Mouse (Mus musculus) right cerebral cortex, postnatal 36 days (tissue): ENCODE measurements at regions not wholly inside any gene's neighbourhood (a gene's known extent, or its start where the extent isn't known, plus 50 kb on each side); places are given as distances from the start of the nearest gene placed in this dataset.
"Not testable (repeated sequence)": the region's sequence is repeated elsewhere in the genome, so short reads cannot be mapped to it uniquely, and the experiment has no call there.

Source experiments
- DNase-seq, 2 experiments: peaks; one replicate each; pipeline ENCODE4 v3.0.0; 2022; ENCODE audit warnings: low spot score in 2 of 2, mixed read lengths in 1 of 2

GRCm38 (mm10) chr4:23567827-23568226 lies 928.4 kb upstream of the Mms22l start:
- DNase-seq, result no peak

- no peak for DNase-seq
Measured at GRCm38 (mm10) chr4:23573013-23573412, 923.2 kb upstream of the Mms22l start.

GRCm38 (mm10) chr4:23587412-23587811 lies 908.8 kb upstream of the Mms22l start:
- no peak for DNase-seq

GRCm38 (mm10) chr4:23590883-23591282 lies 905.4 kb upstream of the Mms22l start:
- DNase-seq, result no peak

GRCm38 (mm10) chr4:23591593-23591992 lies 904.7 kb upstream of the Mms22l start:
- no peak for DNase-seq

- DNase-seq, result no peak
Measured at GRCm38 (mm10) chr4:23600070-23600469, 896.2 kb upstream of the Mms22l start.

- DNase-seq, result no peak
Measured at GRCm38 (mm10) chr4:23601426-23602293, 894.6 kb upstream of the Mms22l start.

GRCm38 (mm10) chr4:23602294-23602932 lies 893.8 kb upstream of the Mms22l start:
- no peak for DNase-seq

- DNase-seq, result no peak
Measured at GRCm38 (mm10) chr4:23607348-23607747, 888.9 kb upstream of the Mms22l start.

GRCm38 (mm10) chr4:23621208-23621607 lies 875.0 kb upstream of the Mms22l start:
- DNase-seq, result no peak

GRCm38 (mm10) chr4:23622231-23622630 lies 874.0 kb upstream of the Mms22l start:
- no peak for DNase-seq

GRCm38 (mm10) chr4:23636231-23636928 lies 859.9 kb upstream of the Mms22l start:
- DNase-seq, result no peak

GRCm38 (mm10) chr4:23636929-23637235 lies 859.4 kb upstream of the Mms22l start:
- no peak for DNase-seq

- not testable (repeated sequence) for DNase-seq
Measured at GRCm38 (mm10) chr4:23656671-23657070, 839.6 kb upstream of the Mms22l start.

GRCm38 (mm10) chr4:23668896-23669295 lies 827.4 kb upstream of the Mms22l start:
- DNase-seq, result no peak

- no peak for DNase-seq
Measured at GRCm38 (mm10) chr4:23703626-23704025, 792.6 kb upstream of the Mms22l start.

GRCm38 (mm10) chr4:23710716-23711115 lies 785.5 kb upstream of the Mms22l start:
- DNase-seq, result no peak

- DNase-seq, result no peak
Measured at GRCm38 (mm10) chr4:23713781-23714415, 782.4 kb upstream of the Mms22l start.

- no peak for DNase-seq
Measured at GRCm38 (mm10) chr4:23727846-23728245, 768.4 kb upstream of the Mms22l start.

GRCm38 (mm10) chr4:23732471-23732870 lies 763.8 kb upstream of the Mms22l start:
- no peak for DNase-seq

- no peak for DNase-seq
Measured at GRCm38 (mm10) chr4:23744079-23744478, 752.2 kb upstream of the Mms22l start.

- DNase-seq, result no peak
Measured at GRCm38 (mm10) chr4:23758005-23758404, 738.2 kb upstream of the Mms22l start.
